Mouse (Mus musculus): ENCODE measurements at regions not wholly inside any gene's neighbourhood (a gene's known extent, or its start where the extent isn't known, plus 50 kb on each side); places are given as distances from the start of the nearest gene placed in this dataset.

- Histone ChIP-seq H3K9me3 (replicated peaks) (peaks cover 28% of the 10 kb centered on the region), H3K27me3 (ENCODE audit: insufficient read depth, low read length) (no peaks in the 10 kb centered on the region), H3K36me3 (replicated peaks) (no peaks in the 10 kb centered on the region), H3K4me3 (ENCODE audit: low read depth, low read length) (no peak overlapping the region), H3K4me1 (ENCODE audit: insufficient read depth, low read depth, low read length) (no peaks in the 10 kb centered on the region)
- TF ChIP-seq CTCF (IDR thresholded peaks at IDR 0.05; ENCODE audit: low read depth, low read length): no peak
- DNase-seq (ENCODE audit: low spot score) (no peak), ATAC-seq (ENCODE audit: extremely low read depth, insufficient number of reproducible peaks, low FRiP score, poor library complexity, severe bottlenecking) (no peak)
Observed at GRCm38 (mm10) chr10:96293622-96294021, 157.2 kb downstream of the Gm5426 start.

GRCm38 (mm10) chr10:96294666-96295065 is 158.3 kb downstream of the Gm5426 start:
- ATAC-seq (ENCODE audit: extremely low read depth, insufficient number of reproducible peaks, low FRiP score, poor library complexity, severe bottlenecking) (no peak), DNase-seq (ENCODE audit: low spot score) (no peak)
- H3K9me3 ChIP-seq (replicated peaks): peaks cover 29% of the 10 kb centered on the region
- no peak overlapping the region for H3K4me3 ChIP-seq (ENCODE audit: low read depth, low read length)
- H3K4me1 ChIP-seq (ENCODE audit: insufficient read depth, low read depth, low read length): no peaks in the 10 kb centered on the region
- H3K36me3 ChIP-seq (replicated peaks): no peaks in the 10 kb centered on the region
- TF ChIP-seq CTCF (IDR thresholded peaks at IDR 0.05; ENCODE audit: low read depth, low read length): no peak
- TF ChIP-seq POLR2AphosphoS5 (IDR thresholded peaks at IDR 0.05; ENCODE audit: insufficient replicate concordance, low read depth, low read length): no peak
- no peak for TF ChIP-seq GATA2 (IDR thresholded peaks at IDR 0.05; ENCODE audit: borderline replicate concordance, low read depth, low read length)
- no peak for TF ChIP-seq GATA1 (IDR thresholded peaks at IDR 0.05; ENCODE audit: borderline replicate concordance, low read length)
- H3K27me3 ChIP-seq (ENCODE audit: insufficient read depth, low read length): no peaks in the 10 kb centered on the region

- no peak overlapping the region for H3K4me3 ChIP-seq (ENCODE audit: low read depth, low read length)
- no peak for TF ChIP-seq GATA2 (IDR thresholded peaks at IDR 0.05; ENCODE audit: borderline replicate concordance, low read depth, low read length)
- no peak for TF ChIP-seq TAL1 (conservative IDR thresholded peaks at IDR 0.05; ENCODE audit: low read depth, low read length)
- TF ChIP-seq GATA1 (IDR thresholded peaks at IDR 0.05; ENCODE audit: borderline replicate concordance, low read length): no peak
- TF ChIP-seq POLR2AphosphoS5 (IDR thresholded peaks at IDR 0.05; ENCODE audit: insufficient replicate concordance, low read depth, low read length): no peak
- no peak for TF ChIP-seq CTCF (IDR thresholded peaks at IDR 0.05; ENCODE audit: low read depth, low read length)
- no peaks in the 10 kb centered on the region for H3K27me3 ChIP-seq (ENCODE audit: insufficient read depth, low read length)
Observed at GRCm38 (mm10) chr10:96297658-96298057, 161.3 kb downstream of the Gm5426 start.

GRCm38 (mm10) chr10:96298566-96298965 is 162.2 kb downstream of the Gm5426 start:
- Histone ChIP-seq H3K4me1 (ENCODE audit: insufficient read depth, low read depth, low read length) (no peaks in the 10 kb centered on the region), H3K9me3 (replicated peaks) (peaks cover 14% of the 10 kb centered on the region), H3K4me3 (ENCODE audit: low read depth, low read length) (no peak overlapping the region), H3K27me3 (ENCODE audit: insufficient read depth, low read length) (no peaks in the 10 kb centered on the region), H3K36me3 (replicated peaks) (no peaks in the 10 kb centered on the region)
- no peak for ATAC-seq (ENCODE audit: extremely low read depth, insufficient number of reproducible peaks, low FRiP score, poor library complexity, severe bottlenecking)
- no peak for DNase-seq (ENCODE audit: low spot score)
- no peak for TF ChIP-seq GATA1 (IDR thresholded peaks at IDR 0.05; ENCODE audit: borderline replicate concordance, low read length)
- no peak for TF ChIP-seq CTCF (IDR thresholded peaks at IDR 0.05; ENCODE audit: low read depth, low read length)
- no peak for TF ChIP-seq GATA2 (IDR thresholded peaks at IDR 0.05; ENCODE audit: borderline replicate concordance, low read depth, low read length)
- no peak for TF ChIP-seq TAL1 (conservative IDR thresholded peaks at IDR 0.05; ENCODE audit: low read depth, low read length)
- TF ChIP-seq POLR2AphosphoS5 (IDR thresholded peaks at IDR 0.05; ENCODE audit: insufficient replicate concordance, low read depth, low read length): no peak

More at GRCm38 (mm10) chr10:96297658-96298057, 161.3 kb downstream of the Gm5426 start:
- no peaks in the 10 kb centered on the region for H3K36me3 ChIP-seq (replicated peaks)
- H3K9me3 ChIP-seq (replicated peaks): peaks cover 19% of the 10 kb centered on the region
- no peaks in the 10 kb centered on the region for H3K4me1 ChIP-seq (ENCODE audit: insufficient read depth, low read depth, low read length)
- ATAC-seq (ENCODE audit: extremely low read depth, insufficient number of reproducible peaks, low FRiP score, poor library complexity, severe bottlenecking) (no peak), DNase-seq (ENCODE audit: low spot score) (no peak)

- Histone ChIP-seq H3K4me3 (ENCODE audit: low read depth, low read length) (no peak overlapping the region), H3K36me3 (replicated peaks) (no peaks in the 10 kb centered on the region), H3K27me3 (ENCODE audit: insufficient read depth, low read length) (no peaks in the 10 kb centered on the region), H3K9me3 (replicated peaks) (peaks cover 26% of the 10 kb centered on the region), H3K4me1 (ENCODE audit: insufficient read depth, low read depth, low read length) (no peaks in the 10 kb centered on the region)
- TF ChIP-seq GATA1 (IDR thresholded peaks at IDR 0.05; ENCODE audit: borderline replicate concordance, low read length) (no peak), CTCF (IDR thresholded peaks at IDR 0.05; ENCODE audit: low read depth, low read length) (no peak), GATA2 (IDR thresholded peaks at IDR 0.05; ENCODE audit: borderline replicate concordance, low read depth, low read length) (no peak), TAL1 (conservative IDR thresholded peaks at IDR 0.05; ENCODE audit: low read depth, low read length) (no peak), POLR2AphosphoS5 (IDR thresholded peaks at IDR 0.05; ENCODE audit: insufficient replicate concordance, low read depth, low read length) (no peak)
- DNase-seq (ENCODE audit: low spot score): no peak
- no peak for ATAC-seq (ENCODE audit: extremely low read depth, insufficient number of reproducible peaks, low FRiP score, poor library complexity, severe bottlenecking)
Observed at GRCm38 (mm10) chr10:96305701-96306100, 169.3 kb downstream of the Gm5426 start.

GRCm38 (mm10) chr10:96308713-96309445 is 172.5 kb downstream of the Gm5426 start:
- ATAC-seq (ENCODE audit: extremely low read depth, insufficient number of reproducible peaks, low FRiP score, poor library complexity, severe bottlenecking): no peak
- DNase-seq (ENCODE audit: low spot score): no peak

More at GRCm38 (mm10) chr10:96308713-96309445, 172.5 kb downstream of the Gm5426 start:
- H3K9me3 ChIP-seq (replicated peaks): peaks cover 37% of the 10 kb centered on the region
- H3K27me3 ChIP-seq (ENCODE audit: insufficient read depth, low read length): no peaks in the 10 kb centered on the region
- no peaks in the 10 kb centered on the region for H3K4me1 ChIP-seq (ENCODE audit: insufficient read depth, low read depth, low read length)
- no peaks in the 10 kb centered on the region for H3K36me3 ChIP-seq (replicated peaks)
- TF ChIP-seq POLR2AphosphoS5 (IDR thresholded peaks at IDR 0.05; ENCODE audit: insufficient replicate concordance, low read depth, low read length) (no peak), TAL1 (conservative IDR thresholded peaks at IDR 0.05; ENCODE audit: low read depth, low read length) (no peak), GATA1 (IDR thresholded peaks at IDR 0.05; ENCODE audit: borderline replicate concordance, low read length) (no peak), CTCF (IDR thresholded peaks at IDR 0.05; ENCODE audit: low read depth, low read length) (no peak), GATA2 (IDR thresholded peaks at IDR 0.05; ENCODE audit: borderline replicate concordance, low read depth, low read length) (no peak)
- H3K4me3 ChIP-seq (ENCODE audit: low read depth, low read length): no peak overlapping the region
